Mouse (Mus musculus) hindbrain, embryonic 14.5 days (tissue): ENCODE data around the gene Rmnd1. TPM values are rescaled to one million over a fixed set of nuclear protein-coding genes. Genes with fewer than 3 reads are reported as not detected.

Experiments
- polyA plus RNA-seq: library from polyadenylated mRNA; unstranded; fragments of >200 nt; fragmentation: Nextera tagmentation; extraction: Ambion mirVana; gene quantifications from 2 replicates; pipeline ENCODE4 v1.2.1, GENCODE M21; 2014

Rmnd1 gene
- polyA plus RNA-seq, 1 experiment from 2014 or later: 50.6 TPM

Other genes starting within 250 kb of the Rmnd1 start
- 44.4 and 47.0 TPM in 2 replicates for gene Akap12, start 166.0 kb downstream of the Rmnd1 start, polyA plus RNA-seq
- 15.2 and 17.1 TPM in 2 replicates for gene Zbtb2, start 44.3 kb downstream of the Rmnd1 start, polyA plus RNA-seq
- 12.0 and 12.2 TPM in 2 replicates for gene Armt1, start 79 bp upstream of the Rmnd1 start, polyA plus RNA-seq
- 0.35 and 0.70 TPM in 2 replicates for gene Ccdc170, start 50.1 kb upstream of the Rmnd1 start, polyA plus RNA-seq
- 0.27 and 0.80 TPM in 2 replicates for gene Esr1, start 179.2 kb upstream of the Rmnd1 start, polyA plus RNA-seq